Mouse (Mus musculus): Measurements from ENCODE around the gene Btbd9. TPM values are rescaled to one million over a fixed set of nuclear protein-coding genes. Genes with fewer than 3 reads are reported as not detected.

Btbd9 gene
- polyA plus RNA-seq, 1 experiment from 2014 or later: 41.1 TPM

DNA sequence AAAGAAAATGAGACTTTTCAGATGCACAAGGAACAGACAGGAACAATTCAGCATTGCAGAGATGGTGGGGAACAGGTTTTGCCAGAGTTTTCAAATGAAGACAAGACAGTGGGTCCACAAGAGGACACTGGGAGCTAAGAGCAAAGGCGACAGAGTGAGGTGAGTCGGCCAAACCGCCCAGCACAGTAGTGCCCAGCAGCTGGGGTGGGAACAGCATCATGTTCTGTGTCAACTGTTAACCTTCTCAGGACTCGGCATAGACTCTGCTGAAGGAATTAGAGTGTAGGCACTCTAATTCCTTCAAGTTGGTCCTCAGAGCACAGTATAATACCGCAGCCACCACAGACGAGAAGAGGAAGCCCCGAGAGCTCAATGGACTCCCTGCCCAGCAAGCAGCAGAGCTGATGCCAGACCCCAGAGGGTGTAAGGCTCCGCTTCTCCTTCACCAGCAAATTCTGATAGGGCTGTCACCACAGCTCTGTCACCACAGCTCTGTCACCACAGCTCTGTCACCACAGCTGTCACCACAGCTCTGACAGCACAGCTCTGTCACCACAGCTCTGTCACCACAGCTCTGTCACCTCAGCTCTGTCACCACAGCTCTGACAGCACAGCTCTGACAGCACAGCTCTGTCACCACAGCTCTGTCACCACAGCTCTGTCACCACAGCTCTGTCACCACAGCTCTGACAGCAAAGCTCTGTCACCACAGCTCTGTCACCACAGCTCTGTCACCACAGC is 57.7 kb downstream of the Btbd9 start:
- no peaks in the 10 kb centered on the region for H3K4me1 ChIP-seq (ENCODE audit: control insufficient read depth, insufficient read depth, low read length)
- ATAC-seq (ENCODE audit: insufficient number of reproducible peaks, low FRiP score, low TSS enrichment, low read depth): no peak
- H3K9me3 ChIP-seq (ENCODE audit: control insufficient read depth, low read length): no peaks in the 10 kb centered on the region
- no peaks in the 10 kb centered on the region for H3K27me3 ChIP-seq (ENCODE audit: control insufficient read depth, insufficient read depth, low read length)
- H3K4me2 ChIP-seq (ENCODE audit: low read depth, severe bottlenecking): no peak overlapping the region
- H3K36me3 ChIP-seq (ENCODE audit: control insufficient read depth, insufficient read depth, low read length): no peaks in the 10 kb centered on the region
- 80% methylated on average over 8 of the region's 8 CpGs for WGBS
- no peak overlapping the region for H3K4me3 ChIP-seq (ENCODE audit: low read depth, low read length)
- H3K27ac ChIP-seq (replicated peaks; ENCODE audit: low read depth, low read length): no peak overlapping the region
- no peak for DNase-seq (ENCODE audit: low spot score)
- H3K9ac ChIP-seq (ENCODE audit: low read length): no peak overlapping the region

- no peak overlapping the region for H3K4me2 ChIP-seq (ENCODE audit: low read depth, severe bottlenecking)
- no peaks in the 10 kb centered on the region for H3K9me3 ChIP-seq (ENCODE audit: control insufficient read depth, low read length)
- H3K27ac ChIP-seq (replicated peaks; ENCODE audit: low read depth, low read length): no peak overlapping the region
- no peak overlapping the region for H3K9ac ChIP-seq (ENCODE audit: low read length)
- DNase-seq (ENCODE audit: low spot score): no peak
- H3K36me3 ChIP-seq (ENCODE audit: control insufficient read depth, insufficient read depth, low read length): no peaks in the 10 kb centered on the region
- no peak overlapping the region for H3K4me3 ChIP-seq (ENCODE audit: low read depth, low read length)
- ATAC-seq (ENCODE audit: insufficient number of reproducible peaks, low FRiP score, low TSS enrichment, low read depth): no peak
- no peaks in the 10 kb centered on the region for H3K4me1 ChIP-seq (ENCODE audit: control insufficient read depth, insufficient read depth, low read length)
- no peaks in the 10 kb centered on the region for H3K27me3 ChIP-seq (ENCODE audit: control insufficient read depth, insufficient read depth, low read length)
- 88% methylated on average over 10 of the region's 10 CpGs for WGBS
Measured at GRCm38 (mm10) chr17:30516580-30517340, 59.5 kb downstream of the Btbd9 start.

- H3K27me3 ChIP-seq (ENCODE audit: control insufficient read depth, insufficient read depth, low read length): no peaks in the 10 kb centered on the region
- no peaks in the 10 kb centered on the region for H3K4me1 ChIP-seq (ENCODE audit: control insufficient read depth, insufficient read depth, low read length)
- 90% methylated on average over 8 of the region's 8 CpGs for WGBS
- no peak overlapping the region for H3K9ac ChIP-seq (ENCODE audit: low read length)
- H3K27ac ChIP-seq (replicated peaks; ENCODE audit: low read depth, low read length): no peak overlapping the region
- no peaks in the 10 kb centered on the region for H3K9me3 ChIP-seq (ENCODE audit: control insufficient read depth, low read length)
- ATAC-seq (ENCODE audit: insufficient number of reproducible peaks, low FRiP score, low TSS enrichment, low read depth) (no peak), DNase-seq (ENCODE audit: low spot score) (no peak)
- no peaks in the 10 kb centered on the region for H3K36me3 ChIP-seq (ENCODE audit: control insufficient read depth, insufficient read depth, low read length)
- H3K4me2 ChIP-seq (ENCODE audit: low read depth, severe bottlenecking): no peak overlapping the region
- H3K4me3 ChIP-seq (ENCODE audit: low read depth, low read length): no peak overlapping the region
Measured at GRCm38 (mm10) chr17:30515401-30515800, 60.9 kb downstream of the Btbd9 start.

- Histone ChIP-seq H3K9me3 (ENCODE audit: control insufficient read depth, low read length) (no peaks in the 10 kb centered on the region), H3K4me1 (ENCODE audit: control insufficient read depth, insufficient read depth, low read length) (no peaks in the 10 kb centered on the region), H3K9ac (ENCODE audit: low read length) (no peak overlapping the region), H3K27ac (replicated peaks; ENCODE audit: low read depth, low read length) (no peak overlapping the region), H3K36me3 (ENCODE audit: control insufficient read depth, insufficient read depth, low read length) (no peaks in the 10 kb centered on the region), H3K4me2 (ENCODE audit: low read depth, severe bottlenecking) (no peak overlapping the region), H3K4me3 (ENCODE audit: low read depth, low read length) (no peak overlapping the region), H3K27me3 (ENCODE audit: control insufficient read depth, insufficient read depth, low read length) (no peaks in the 10 kb centered on the region)
- no peak for DNase-seq (ENCODE audit: low spot score)
- ATAC-seq (ENCODE audit: insufficient number of reproducible peaks, low FRiP score, low TSS enrichment, low read depth): no peak
- WGBS: 90% methylated on average over 9 of the region's 9 CpGs
Measured at GRCm38 (mm10) chr17:30513034-30513433, 63.3 kb downstream of the Btbd9 start.

DNA sequence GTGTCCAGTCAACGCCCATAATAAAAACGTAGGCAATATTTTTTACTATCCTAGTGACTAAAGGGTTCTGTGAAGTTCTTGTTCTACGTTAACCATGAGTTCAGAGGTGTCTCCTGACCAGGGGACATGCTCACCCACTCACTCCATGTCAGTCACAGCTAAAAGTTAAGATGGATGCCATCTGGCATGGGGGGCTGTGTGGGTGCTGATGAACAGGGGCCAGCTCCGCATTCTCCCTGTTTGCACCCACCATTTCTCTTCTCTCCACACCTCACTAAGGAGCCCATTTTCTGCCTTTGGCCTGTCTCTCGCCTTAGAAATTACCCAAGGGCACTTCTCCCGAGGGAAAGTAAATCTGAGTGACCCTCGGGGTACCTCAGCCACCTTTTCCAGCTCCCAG is 63.8 kb downstream of the Btbd9 start:
- Histone ChIP-seq H3K9me3 (ENCODE audit: control insufficient read depth, low read length) (no peaks in the 10 kb centered on the region), H3K9ac (ENCODE audit: low read length) (no peak overlapping the region), H3K4me2 (ENCODE audit: low read depth, severe bottlenecking) (no peak overlapping the region), H3K27me3 (ENCODE audit: control insufficient read depth, insufficient read depth, low read length) (no peaks in the 10 kb centered on the region), H3K4me3 (ENCODE audit: low read depth, low read length) (no peak overlapping the region), H3K4me1 (ENCODE audit: control insufficient read depth, insufficient read depth, low read length) (no peaks in the 10 kb centered on the region), H3K36me3 (ENCODE audit: control insufficient read depth, insufficient read depth, low read length) (no peaks in the 10 kb centered on the region), H3K27ac (replicated peaks; ENCODE audit: low read depth, low read length) (no peak overlapping the region)
- ATAC-seq (ENCODE audit: insufficient number of reproducible peaks, low FRiP score, low TSS enrichment, low read depth): no peak
- 86% methylated on average over 7 of the region's 7 CpGs for WGBS
- no peak for DNase-seq (ENCODE audit: low spot score)

GRCm38 (mm10) chr17:30512007-30512406 is 64.3 kb downstream of the Btbd9 start:
- DNase-seq (ENCODE audit: low spot score): no peak
- Histone ChIP-seq H3K9me3 (ENCODE audit: control insufficient read depth, low read length) (no peaks in the 10 kb centered on the region), H3K4me3 (ENCODE audit: low read depth, low read length) (no peak overlapping the region), H3K27ac (replicated peaks; ENCODE audit: low read depth, low read length) (no peak overlapping the region), H3K27me3 (ENCODE audit: control insufficient read depth, insufficient read depth, low read length) (no peaks in the 10 kb centered on the region), H3K9ac (ENCODE audit: low read length) (no peak overlapping the region), H3K36me3 (ENCODE audit: control insufficient read depth, insufficient read depth, low read length) (no peaks in the 10 kb centered on the region), H3K4me2 (ENCODE audit: low read depth, severe bottlenecking) (no peak overlapping the region), H3K4me1 (ENCODE audit: control insufficient read depth, insufficient read depth, low read length) (no peaks in the 10 kb centered on the region)
- ATAC-seq (ENCODE audit: insufficient number of reproducible peaks, low FRiP score, low TSS enrichment, low read depth): no peak
- WGBS: 73% methylated on average over 4 of the region's 4 CpGs

GRCm38 (mm10) chr17:30511399-30511798 is 64.9 kb downstream of the Btbd9 start:
- no peak for ATAC-seq (ENCODE audit: insufficient number of reproducible peaks, low FRiP score, low TSS enrichment, low read depth)
- 81% methylated on average over 6 of the region's 6 CpGs for WGBS
- DNase-seq (ENCODE audit: low spot score): peak; percentile 11
- Histone ChIP-seq H3K4me3 (ENCODE audit: low read depth, low read length) (no peak overlapping the region), H3K4me2 (ENCODE audit: low read depth, severe bottlenecking) (no peak overlapping the region), H3K27ac (replicated peaks; ENCODE audit: low read depth, low read length) (no peak overlapping the region), H3K9ac (ENCODE audit: low read length) (no peak overlapping the region), H3K4me1 (ENCODE audit: control insufficient read depth, insufficient read depth, low read length) (no peaks in the 10 kb centered on the region), H3K36me3 (ENCODE audit: control insufficient read depth, insufficient read depth, low read length) (no peaks in the 10 kb centered on the region), H3K9me3 (ENCODE audit: control insufficient read depth, low read length) (no peaks in the 10 kb centered on the region), H3K27me3 (ENCODE audit: control insufficient read depth, insufficient read depth, low read length) (no peaks in the 10 kb centered on the region)

DNA sequence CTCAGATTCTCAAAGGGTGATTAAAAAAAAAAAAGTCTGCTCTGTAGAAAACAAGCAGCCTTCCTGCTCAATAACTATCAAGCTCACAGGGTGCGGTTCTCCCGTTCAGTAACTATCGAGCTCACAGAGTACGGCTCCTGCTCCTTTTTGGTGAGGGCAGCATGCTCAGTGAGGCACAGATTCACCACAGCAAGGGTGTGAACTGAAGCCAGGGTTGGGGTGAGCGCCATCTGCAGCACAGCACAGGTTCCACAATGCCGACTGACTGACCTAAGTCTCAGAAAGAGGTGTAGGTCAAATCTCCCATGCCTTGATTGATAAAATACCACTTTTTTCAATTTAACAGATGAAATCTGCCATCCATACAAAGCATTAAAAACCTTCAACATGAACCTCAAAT is 66.1 kb downstream of the Btbd9 start:
- DNase-seq (ENCODE audit: low spot score) (peak; percentile 22), ATAC-seq (ENCODE audit: insufficient number of reproducible peaks, low FRiP score, low TSS enrichment, low read depth) (no peak)
- Histone ChIP-seq H3K9me3 (ENCODE audit: control insufficient read depth, low read length) (no peaks in the 10 kb centered on the region), H3K9ac (ENCODE audit: low read length) (no peak overlapping the region), H3K4me3 (ENCODE audit: low read depth, low read length) (no peak overlapping the region), H3K4me2 (ENCODE audit: low read depth, severe bottlenecking) (no peak overlapping the region), H3K36me3 (ENCODE audit: control insufficient read depth, insufficient read depth, low read length) (no peaks in the 10 kb centered on the region), H3K27me3 (ENCODE audit: control insufficient read depth, insufficient read depth, low read length) (no peaks in the 10 kb centered on the region), H3K4me1 (ENCODE audit: control insufficient read depth, insufficient read depth, low read length) (no peaks in the 10 kb centered on the region), H3K27ac (replicated peaks; ENCODE audit: low read depth, low read length) (no peak overlapping the region)
- 62% methylated on average over 6 of the region's 6 CpGs for WGBS
